Mouse (Mus musculus) liver, postnatal 0 days (tissue): ENCODE measurements around the gene Spock1. TPM values are rescaled to one million over a fixed set of nuclear protein-coding genes. Genes with fewer than 3 reads are reported as not detected.

ENCODE experiments used
- ATAC-seq: fragments of 200-750 bp; cut with Nextera tagmentation; 2 replicates; pipeline ENCODE4 v1.8.0; 2017; ENCODE audit warnings: mild to moderate bottlenecking, moderate library complexity
- DNase-seq: peaks from one replicate; pipeline ENCODE4 v3.0.0-alpha.2; 2016
- H3K27ac ChIP-seq: fragments of 300-500 bp; sonication (generic); 2 replicates; pipeline ENCODE4 v1.5.1; 2014; ENCODE audit warnings: antibody characterized with exemption, moderate library complexity, mild to moderate bottlenecking, low read depth
- H3K27me3 ChIP-seq: fragments of 300-500 bp; sonication (generic); 2 replicates; pipeline ENCODE4 v1.6.1; 2014; ENCODE audit warnings: low read length, control low read depth, mixed read lengths; ENCODE audit not compliant: insufficient read depth
- H3K36me3 ChIP-seq: fragments of 300-500 bp; sonication (generic); replicated peaks from 2 replicates; pipeline ENCODE4 v1.6.1; 2014; ENCODE audit warnings: mild to moderate bottlenecking, control low read depth, low read length, moderate library complexity, mixed read lengths; ENCODE audit not compliant: insufficient read depth
- H3K4me1 ChIP-seq: fragments of 300-500 bp; sonication (generic); 2 replicates; pipeline ENCODE4 v1.6.1; 2014; ENCODE audit warnings: antibody characterized with exemption, mild to moderate bottlenecking, control low read depth; ENCODE audit not compliant: insufficient read depth
- H3K4me2 ChIP-seq: fragments of 300-500 bp; sonication (generic); 2 replicates; pipeline ENCODE4 v1.6.1; 2014; ENCODE audit warnings: low read depth, mild to moderate bottlenecking, low read length, moderate library complexity, mixed read lengths
- H3K4me3 ChIP-seq: fragments of 300-500 bp; sonication (generic); 2 replicates; pipeline ENCODE4 v1.5.1; 2014; ENCODE audit warnings: low read depth, low read length
- H3K9ac ChIP-seq: fragments of 300-500 bp; sonication (generic); replicated peaks from 2 replicates; pipeline ENCODE4 v1.6.1; 2014; ENCODE audit warnings: mild to moderate bottlenecking, moderate library complexity
- H3K9me3 ChIP-seq: fragments of 300-500 bp; sonication (generic); 2 replicates; pipeline ENCODE4 v1.6.1; 2016; ENCODE audit warnings: mild to moderate bottlenecking, control low read depth, low read length, mixed read lengths
- CTCF ChIP-seq: sonication (generic); IDR thresholded peaks from 2 replicates; pipeline ENCODE4 v1.5.1; 2016; ENCODE audit warnings: antibody characterized with exemption, low read depth
- EP300 ChIP-seq: IDR thresholded peaks from 2 replicates; pipeline ENCODE4 v1.6.1; 2016; ENCODE audit warnings: antibody characterized with exemption, low read depth, mild to moderate bottlenecking
- WGBS: fragments of 180-500 bp; shearing (Covaris S2); extraction: QIAGEN DNeasy Blood & Tissue Kit; methylation state at CpG from one replicate; pipeline ENCODE4 v1.1.7; 2014; ENCODE audit not compliant: insufficient replicate concordance; 5-methylcytosine and 5-hydroxymethylcytosine counted together
- polyA plus RNA-seq: library from polyadenylated mRNA; unstranded; fragments of >200 nt; fragmentation: Nextera tagmentation; extraction: Ambion mirVana; gene quantifications from 2 replicates; pipeline ENCODE4 v1.2.1, GENCODE M21; 2015

Spock1 gene
- polyA plus RNA-seq, 1 experiment from 2014 or later = not detected

- DNase-seq (no peak), ATAC-seq (no peak)
- no peak overlapping the region for H3K27ac ChIP-seq
- H3K4me1 ChIP-seq = no peaks in the 10 kb centered on the region
- H3K27me3 ChIP-seq = no peaks in the 10 kb centered on the region
- 73% methylated on average over 4 of the region's 4 CpGs for WGBS
- H3K4me2 ChIP-seq = no peak overlapping the region
- TF ChIP-seq EP300 (no peak), CTCF (no peak)
- no peak overlapping the region for H3K9ac ChIP-seq
- H3K9me3 ChIP-seq = no peaks in the 10 kb centered on the region
- no peaks in the 10 kb centered on the region for H3K36me3 ChIP-seq
- H3K4me3 ChIP-seq = no peak overlapping the region
These were observed 277.6 kb downstream of the Spock1 start for GRCm38 (mm10) chr13:57630532-57630931.

GRCm38 (mm10) chr13:57628218-57628617 is 279.9 kb downstream of the Spock1 start:
- no peak overlapping the region for H3K4me3 ChIP-seq
- 49% methylated on average over 8 of the region's 8 CpGs for WGBS
- H3K27ac ChIP-seq = no peak overlapping the region
- H3K4me2 ChIP-seq = no peak overlapping the region
- no peaks in the 10 kb centered on the region for H3K9me3 ChIP-seq
- TF ChIP-seq CTCF = no peak
- TF ChIP-seq EP300 = no peak
- no peaks in the 10 kb centered on the region for H3K27me3 ChIP-seq
- no peak overlapping the region for H3K9ac ChIP-seq
- H3K36me3 ChIP-seq = no peaks in the 10 kb centered on the region
- no peak for DNase-seq
- H3K4me1 ChIP-seq = no peaks in the 10 kb centered on the region
- ATAC-seq = no peak

GRCm38 (mm10) chr13:57626434-57626833 is 281.7 kb downstream of the Spock1 start:
- TF ChIP-seq EP300 = no peak
- ATAC-seq (no peak), DNase-seq (no peak)
- no peaks in the 10 kb centered on the region for H3K27me3 ChIP-seq
- H3K9me3 ChIP-seq = peaks cover 4% of the 10 kb centered on the region; the same call in 1 of the 2 replicates
- H3K4me1 ChIP-seq = no peaks in the 10 kb centered on the region
- no peak overlapping the region for H3K4me2 ChIP-seq
- no peak overlapping the region for H3K4me3 ChIP-seq
- WGBS = 80% methylated on average over 9 of the region's 9 CpGs
- no peak overlapping the region for H3K27ac ChIP-seq
- no peaks in the 10 kb centered on the region for H3K36me3 ChIP-seq
- no peak overlapping the region for H3K9ac ChIP-seq

- 59% methylated on average over 7 of the region's 7 CpGs for WGBS
- Histone ChIP-seq H3K36me3 (no peaks in the 10 kb centered on the region), H3K4me1 (no peaks in the 10 kb centered on the region), H3K9ac (no peak overlapping the region), H3K9me3 (peaks cover 4% of the 10 kb centered on the region; the same call in 1 of the 2 replicates), H3K4me3 (no peak overlapping the region), H3K27ac (no peak overlapping the region), H3K27me3 (no peaks in the 10 kb centered on the region), H3K4me2 (no peak overlapping the region)
- TF ChIP-seq EP300 (no peak), CTCF (no peak)
- DNase-seq (no peak), ATAC-seq (no peak)
These were observed 284.1 kb downstream of the Spock1 start for GRCm38 (mm10) chr13:57623909-57624481.

- no peaks in the 10 kb centered on the region for H3K27me3 ChIP-seq
- no peaks in the 10 kb centered on the region for H3K36me3 ChIP-seq
- no peak overlapping the region for H3K4me3 ChIP-seq
- H3K9ac ChIP-seq = no peak overlapping the region
- no peak for ATAC-seq
- TF ChIP-seq EP300 (no peak), CTCF (no peak)
- 71% methylated on average over 17 of the region's 17 CpGs for WGBS
- peaks cover 4% of the 10 kb centered on the region; the same call in 1 of the 2 replicates for H3K9me3 ChIP-seq
- DNase-seq = no peak
- no peaks in the 10 kb centered on the region for H3K4me1 ChIP-seq
- H3K4me2 ChIP-seq = no peak overlapping the region
- H3K27ac ChIP-seq = no peak overlapping the region
These were observed 288.9 kb downstream of the Spock1 start for GRCm38 (mm10) chr13:57619079-57619768.

- Histone ChIP-seq H3K4me3 (no peak overlapping the region), H3K9ac (no peak overlapping the region), H3K27me3 (no peaks in the 10 kb centered on the region), H3K4me1 (no peaks in the 10 kb centered on the region), H3K4me2 (no peak overlapping the region), H3K9me3 (no peaks in the 10 kb centered on the region), H3K27ac (no peak overlapping the region), H3K36me3 (no peaks in the 10 kb centered on the region)
- ATAC-seq (no peak), DNase-seq (no peak)
- TF ChIP-seq EP300 (no peak), CTCF (no peak)
- 75% methylated on average over 11 of the region's 11 CpGs for WGBS
These were observed 296.6 kb downstream of the Spock1 start for GRCm38 (mm10) chr13:57611326-57612171.
